Mouse (Mus musculus) C2C12 (cell line): ENCODE data around the gene Vps37d. TPM values are rescaled to one million over a fixed set of nuclear protein-coding genes. Genes with fewer than 3 reads are reported as not detected.
A peak's percentile ranks its signal among the peaks of the same experiment; 100 is the strongest.

Experiments used
- H3K27me3 ChIP-seq: one replicate; pipeline ENCODE4 v1.6.1; 2011; ENCODE audit not compliant: control insufficient read depth, insufficient read depth, insufficient read length
- H3K36me3 ChIP-seq: one replicate; pipeline ENCODE4 v1.6.1; 2011; ENCODE audit not compliant: control insufficient read depth, insufficient read depth
- H3K4me3 ChIP-seq: one replicate; pipeline ENCODE4 v1.5.1; 2011; ENCODE audit warnings: mild to moderate bottlenecking, control low read depth; ENCODE audit not compliant: poor library complexity, insufficient read depth, severe bottlenecking
- H3K79me2 ChIP-seq: one replicate; pipeline ENCODE4 v1.6.1; 2011; ENCODE audit not compliant: control insufficient read depth, insufficient read depth
- H3K79me3 ChIP-seq: one replicate; pipeline ENCODE4 v1.6.1; 2011; ENCODE audit warnings: low read depth, control low read depth
- H3ac ChIP-seq: one replicate; pipeline ENCODE3; 2011; ENCODE audit warnings: low read depth; ENCODE audit not compliant: control insufficient read depth, insufficient read length
- CEBPB ChIP-seq: IDR thresholded peaks from one replicate; pipeline ENCODE4 v1.6.1; 2011; ENCODE audit warnings: low read depth, mild to moderate bottlenecking, control low read depth, moderate library complexity
- CTCF ChIP-seq: IDR thresholded peaks from one replicate; pipeline ENCODE4 v1.5.1; 2011; ENCODE audit not compliant: control insufficient read depth, insufficient read depth, insufficient read length
- FOSL1 ChIP-seq: IDR thresholded peaks from one replicate; pipeline ENCODE4 v1.8.0; 2011; ENCODE audit warnings: mild to moderate bottlenecking, low read length; ENCODE audit not compliant: poor library complexity, insufficient read depth, severe bottlenecking
- MAX ChIP-seq: IDR thresholded peaks from one replicate; pipeline ENCODE4 v1.6.1; 2011; ENCODE audit warnings: mild to moderate bottlenecking, control low read depth
- MYOD1 ChIP-seq: IDR thresholded peaks from one replicate; pipeline ENCODE4 v1.6.1; 2011; ENCODE audit warnings: low read depth; ENCODE audit not compliant: control insufficient read depth, insufficient read length
- MYOG ChIP-seq: IDR thresholded peaks from one replicate; pipeline ENCODE4 v1.6.1; 2011; ENCODE audit not compliant: control insufficient read depth, insufficient read length; ENCODE audit errors: extremely low read depth
- USF1 ChIP-seq: IDR thresholded peaks from one replicate; pipeline ENCODE4 v1.6.1; 2011; ENCODE audit warnings: low read depth, mild to moderate bottlenecking, control low read depth, moderate library complexity
- polyA plus RNA-seq: library from polyadenylated mRNA; unstranded; fragments of >200 nt; fragmentation: generic; extraction: Trizol; gene quantifications from one replicate; pipeline ENCODE4 v1.2.1, GENCODE M21; 2012; ENCODE audit warnings: missing spikeins

Gene Vps37d
- polyA plus RNA-seq, 1 experiment = 3.5 TPM

DNA sequence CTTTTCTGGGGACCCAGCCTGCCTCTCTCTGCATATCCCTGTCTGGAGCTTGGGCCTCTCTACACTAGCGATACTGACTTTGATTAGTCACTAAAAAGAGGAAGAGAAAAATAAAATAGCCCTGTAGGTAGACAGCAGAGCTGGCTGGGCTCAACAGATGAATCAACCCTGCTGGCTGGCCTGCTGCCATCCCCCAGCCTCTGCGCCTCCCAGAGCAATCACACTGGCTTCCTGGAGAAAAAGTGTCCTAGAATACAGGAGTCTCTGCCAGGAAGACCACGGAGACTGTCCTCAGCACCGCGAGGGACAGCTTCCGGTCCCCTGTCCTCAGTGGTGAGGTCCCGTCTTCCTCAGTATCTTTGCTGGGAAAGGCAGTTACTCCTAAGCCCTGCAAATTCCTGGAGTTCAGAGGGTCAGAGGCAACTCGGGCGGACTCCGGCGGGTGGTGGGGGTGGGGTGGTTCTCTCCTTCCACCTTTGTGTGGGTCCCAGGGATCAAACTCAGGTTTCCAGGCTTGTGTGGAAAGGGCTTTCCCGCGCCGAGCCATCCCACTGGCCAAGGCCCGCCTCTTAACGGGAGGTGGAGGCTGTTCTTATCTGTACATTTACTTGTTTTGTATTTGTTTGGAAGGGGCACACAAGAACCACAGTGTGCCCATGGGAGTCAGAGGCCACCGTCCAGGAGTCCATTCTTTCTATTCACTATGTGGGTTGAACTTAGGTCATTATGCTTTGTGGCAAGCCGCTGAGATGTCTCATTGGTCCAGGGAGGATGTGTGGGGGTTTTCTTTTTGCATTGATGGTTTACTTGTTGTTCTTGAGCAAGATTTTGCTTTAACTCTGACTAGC is 48.8 kb downstream of the Vps37d start:
- Histone ChIP-seq H3K27me3 (no peaks in the 10 kb centered on the region), H3K79me3 (peaks cover 16% of the 10 kb centered on the region), H3K4me3 (no peak overlapping the region), H3ac (no peak overlapping the region), H3K36me3 (no peaks in the 10 kb centered on the region), H3K79me2 (peaks cover 42% of the 10 kb centered on the region)
- TF ChIP-seq MYOG (no peak), FOSL1 (no peak), MAX (no peak), CEBPB (no peak), CTCF (no peak), MYOD1 (no peak), USF1 (no peak)

GRCm38 (mm10) chr5:135025899-135026298 is 52.2 kb downstream of the Vps37d start:
- Histone ChIP-seq H3K79me3 (peaks cover 4% of the 10 kb centered on the region), H3K4me3 (no peak overlapping the region), H3K27me3 (no peaks in the 10 kb centered on the region), H3K79me2 (peaks cover 41% of the 10 kb centered on the region), H3ac (no peak overlapping the region), H3K36me3 (no peaks in the 10 kb centered on the region)
- TF ChIP-seq CTCF (no peak), MAX (no peak), MYOG (no peak)

GRCm38 (mm10) chr5:135024665-135025224 is 53.3 kb downstream of the Vps37d start:
- Histone ChIP-seq H3K79me3 (peaks cover 4% of the 10 kb centered on the region), H3ac (no peak overlapping the region), H3K36me3 (no peaks in the 10 kb centered on the region), H3K79me2 (peaks cover 31% of the 10 kb centered on the region), H3K27me3 (no peaks in the 10 kb centered on the region), H3K4me3 (no peak overlapping the region)
- no peak for TF ChIP-seq CTCF
- TF ChIP-seq MYOG = no peak
- no peak for TF ChIP-seq FOSL1
- TF ChIP-seq USF1 = no peak
- TF ChIP-seq MYOD1 = no peak
- no peak for TF ChIP-seq MAX
- no peak for TF ChIP-seq CEBPB

- Histone ChIP-seq H3K4me3 (peak within 1 kb of the TSS; percentile 65), H3ac (peak within 1 kb of the TSS; percentile 77), H3K79me2 (peaks cover 24% of the 10 kb centered on the region), H3K27me3 (no peaks in the 10 kb centered on the region), H3K79me3 (peaks cover 4% of the 10 kb centered on the region), H3K36me3 (no peaks in the 10 kb centered on the region)
- TF ChIP-seq CEBPB (no peak), FOSL1 (no peak)
Observed at GRCm38 (mm10) chr5:135023344-135024173, 54.5 kb downstream of the Vps37d start, which contains the start of gene Stx1a. Gene Stx1a (plus strand): TSS chr5:135023482.

Other genes starting within 250 kb of the Vps37d start
- gene Tmem270, start 171.5 kb downstream of the Vps37d start, polyA plus RNA-seq = not detected
- not detected for gene Cldn13, start 162.7 kb downstream of the Vps37d start, polyA plus RNA-seq
- 4.3 TPM for gene Mettl27, start 145.9 kb downstream of the Vps37d start, polyA plus RNA-seq
- gene Cldn4, start 131.3 kb downstream of the Vps37d start, polyA plus RNA-seq = 0.04 TPM
- not detected for gene Cldn3, start 92.1 kb downstream of the Vps37d start, polyA plus RNA-seq
- gene Abhd11, start 69.1 kb downstream of the Vps37d start, polyA plus RNA-seq = 26.8 TPM
- 5.3 TPM for gene Stx1a, start 54.8 kb downstream of the Vps37d start, polyA plus RNA-seq
- gene Dnajc30, start 14.1 kb downstream of the Vps37d start, polyA plus RNA-seq = 16.8 TPM
- 63.8 TPM for gene Bud23, start 13.3 kb downstream of the Vps37d start, polyA plus RNA-seq
- not detected for gene Mlxipl, start 11.6 kb upstream of the Vps37d start, polyA plus RNA-seq
- gene Tbl2, start 71.4 kb upstream of the Vps37d start, polyA plus RNA-seq = 17.0 TPM
- 50.3 TPM for gene Bcl7b, start 90.0 kb upstream of the Vps37d start, polyA plus RNA-seq
- gene Baz1b, start 109.0 kb upstream of the Vps37d start, polyA plus RNA-seq = 39.9 TPM
- 0.89 TPM for gene Fzd9, start 173.0 kb upstream of the Vps37d start, polyA plus RNA-seq